Mouse (Mus musculus): ENCODE measurements around the gene Hbs1l.

- no peak for TF ChIP-seq USF1 (IDR thresholded peaks at IDR 0.05; ENCODE audit: low read depth, low read length)
- TF ChIP-seq UBTF (IDR thresholded peaks at IDR 0.05; ENCODE audit: borderline replicate concordance, insufficient read depth, low read depth, low read length) = no peak
- TF ChIP-seq NELFE (IDR thresholded peaks at IDR 0.05; ENCODE audit: low read depth, low read length) = no peak
Observed at GRCm38 (mm10) chr10:21410711-21411110, 114.9 kb downstream of the Hbs1l start.

Data from MEL (cell line).